Mouse (Mus musculus) spleen, adult 2 months (tissue): Measurements from ENCODE around the gene Phf12. TPM values are rescaled to one million over a fixed set of nuclear protein-coding genes. Genes with fewer than 3 reads are reported as not detected.

Experiments used
- DNase-seq, 2 experiments: peaks; one replicate each; pipeline versions ENCODE4 v3.0.0 to v3.0.0-alpha.2; 2012 to 2021; ENCODE audit warnings: low spot score in 2 of 2, low read depth in 1 of 2
- H3K27ac ChIP-seq: fragments of 200-500 bp; 2 replicates; pipeline ENCODE4 v1.5.1; 2012; ENCODE audit warnings: low read length, inconsistent platforms; ENCODE audit not compliant: insufficient read depth
- H3K27me3 ChIP-seq: fragments of 200-500 bp; 2 replicates; pipeline ENCODE4 v1.6.1; 2012; ENCODE audit warnings: mild to moderate bottlenecking, moderate library complexity, low read length, inconsistent platforms; ENCODE audit not compliant: control insufficient read depth, insufficient read depth
- H3K36me3 ChIP-seq: fragments of 200-500 bp; 2 replicates; pipeline ENCODE4 v1.6.1; 2012; ENCODE audit warnings: mild to moderate bottlenecking, low read length, inconsistent platforms; ENCODE audit not compliant: control insufficient read depth, insufficient read depth
- H3K4me1 ChIP-seq: fragments of 200-500 bp; 2 replicates; pipeline ENCODE4 v1.6.1; 2011; ENCODE audit warnings: inconsistent platforms; ENCODE audit not compliant: control insufficient read depth, insufficient read depth, insufficient read length
- H3K4me3 ChIP-seq: fragments of 200-500 bp; 2 replicates; pipeline ENCODE4 v1.5.1; 2011; ENCODE audit warnings: mild to moderate bottlenecking, inconsistent platforms; ENCODE audit not compliant: insufficient read depth, insufficient read length; ENCODE audit errors: extremely low read depth
- CTCF ChIP-seq: fragments of 200-500 bp; IDR thresholded peaks from 2 replicates; pipeline ENCODE4 v1.5.1; 2011; ENCODE audit warnings: mild to moderate bottlenecking, inconsistent platforms; ENCODE audit not compliant: insufficient read depth, insufficient read length, insufficient replicate concordance; ENCODE audit errors: extremely low read depth
- POLR2A ChIP-seq: fragments of 200-500 bp; IDR thresholded peaks from 2 replicates; pipeline ENCODE4 v1.6.1; 2011; ENCODE audit warnings: low read depth, low read length, inconsistent platforms
- WGBS: fragments of 180-500 bp; shearing (Covaris S2); methylation state at CpG from one replicate; pipeline ENCODE4 v1.1.7; 2018; 5-methylcytosine and 5-hydroxymethylcytosine counted together
- polyA plus RNA-seq: library from polyadenylated mRNA; depleted of rRNA; stranded (reverse); fragments of >200 nt; gene quantifications from 2 replicates; pipeline ENCODE4 v1.2.3, GENCODE M21; 2012

The Phf12 gene
- polyA plus RNA-seq, 1 experiment = 65.4 TPM

GRCm38 (mm10) chr11:77950125-77950685 lies 32.3 kb upstream of the Phf12 start:
- Histone ChIP-seq H3K36me3 (no peaks in the 10 kb centered on the region), H3K4me1 (no peaks in the 10 kb centered on the region), H3K27ac (no peak overlapping the region), H3K4me3 (no peak overlapping the region), H3K27me3 (0 out of 2 replicates have a peak, but pooled peaks cover 1% of the 10 kb centered on the region)
- TF ChIP-seq CTCF (no peak), POLR2A (no peak)
- 48% methylated on average over 12 of the region's 12 CpGs for WGBS
- DNase-seq = no peak

GRCm38 (mm10) chr11:77950797-77951228 lies 31.7 kb upstream of the Phf12 start:
- DNase-seq = no peak
- H3K4me3 ChIP-seq = no peak overlapping the region
- no peak overlapping the region for H3K27ac ChIP-seq
- 68% methylated on average over 5 of the region's 5 CpGs for WGBS
- H3K4me1 ChIP-seq = no peaks in the 10 kb centered on the region
- TF ChIP-seq CTCF (no peak), POLR2A (no peak)
- no peaks in the 10 kb centered on the region for H3K36me3 ChIP-seq
- H3K27me3 ChIP-seq = 0 out of 2 replicates have a peak, but pooled peaks cover 1% of the 10 kb centered on the region

GRCm38 (mm10) chr11:77953671-77954070 lies 28.9 kb upstream of the Phf12 start:
- no peak for DNase-seq
- TF ChIP-seq CTCF (peak; percentile 23; the same call in 1 of the 2 replicates), POLR2A (no peak)
- H3K4me1 ChIP-seq = no peaks in the 10 kb centered on the region
- H3K27me3 ChIP-seq = 0 out of 2 replicates have a peak, but pooled peaks cover 1% of the 10 kb centered on the region
- no peak overlapping the region for H3K27ac ChIP-seq
- H3K36me3 ChIP-seq = no peaks in the 10 kb centered on the region
- WGBS = 48% methylated on average over 9 of the region's 9 CpGs
- no peak overlapping the region for H3K4me3 ChIP-seq

GRCm38 (mm10) chr11:77956428-77956827 lies 26.1 kb upstream of the Phf12 start:
- 65% methylated on average over 3 of the region's 3 CpGs for WGBS
- Histone ChIP-seq H3K36me3 (no peaks in the 10 kb centered on the region), H3K4me1 (no peaks in the 10 kb centered on the region), H3K27ac (no peak overlapping the region), H3K4me3 (no peak overlapping the region), H3K27me3 (no peaks in the 10 kb centered on the region)
- DNase-seq = no peak
- TF ChIP-seq POLR2A (no peak), CTCF (no peak)

GRCm38 (mm10) chr11:77958268-77958667 lies 24.3 kb upstream of the Phf12 start:
- DNase-seq = no peak
- H3K4me1 ChIP-seq = no peaks in the 10 kb centered on the region
- H3K27ac ChIP-seq = no peak overlapping the region
- WGBS = 75% methylated on average over 2 of the region's 2 CpGs
- H3K4me3 ChIP-seq = no peak overlapping the region
- no peaks in the 10 kb centered on the region for H3K27me3 ChIP-seq
- TF ChIP-seq CTCF (no peak), POLR2A (no peak)
- no peaks in the 10 kb centered on the region for H3K36me3 ChIP-seq

- no peaks in the 10 kb centered on the region for H3K27me3 ChIP-seq
- no peaks in the 10 kb centered on the region for H3K4me1 ChIP-seq
- DNase-seq = no peak
- no peak overlapping the region for H3K4me3 ChIP-seq
- TF ChIP-seq CTCF (no peak), POLR2A (no peak)
- H3K27ac ChIP-seq = no peak overlapping the region
- 70% methylated on average over 9 of the region's 9 CpGs for WGBS
- H3K36me3 ChIP-seq = no peaks in the 10 kb centered on the region
Observed at GRCm38 (mm10) chr11:77958932-77959331, 23.6 kb upstream of the Phf12 start.

- Histone ChIP-seq H3K27ac (no peak overlapping the region), H3K4me3 (no peak overlapping the region), H3K4me1 (no peaks in the 10 kb centered on the region), H3K27me3 (no peaks in the 10 kb centered on the region), H3K36me3 (no peaks in the 10 kb centered on the region)
- WGBS = 60% methylated on average over 9 of the region's 9 CpGs
- DNase-seq = no peak
- TF ChIP-seq POLR2A (no peak), CTCF (no peak)
Observed at GRCm38 (mm10) chr11:77960199-77960598, 22.4 kb upstream of the Phf12 start.
